Mouse (Mus musculus): ENCODE data around the gene Rplp2.

GRCm38 (mm10) chr7:141455610-141456314 is 8.6 kb downstream of the Rplp2 start:
- TF ChIP-seq POLR2A (IDR thresholded peaks at IDR 0.05; ENCODE audit: borderline replicate concordance, extremely low read depth, insufficient read depth, insufficient read length, poor library complexity, severe bottlenecking), result no peak
- no peak for TF ChIP-seq CTCF (IDR thresholded peaks at IDR 0.05; ENCODE audit: borderline replicate concordance, extremely low read depth, insufficient read depth, insufficient read length)
